Mouse (Mus musculus) adrenal gland, postnatal 10 days (tissue): ENCODE data around the gene Trappc2. TPM values are rescaled to one million over a fixed set of nuclear protein-coding genes. Genes with fewer than 3 reads are reported as not detected.

Experiments
- DNase-seq: peaks from one replicate; pipeline ENCODE4 v3.0.0; 2021; ENCODE audit warnings: mixed read lengths
- long read RNA-seq, 2 experiments: library from polyadenylated mRNA; stranded (forward); transcript quantifications; one replicate each; pipeline ENCODE4 v2.0.0; 2021
- total RNA-seq, 2 experiments: library from RNA; stranded (reverse); gene quantifications; 2 replicates each; pipeline ENCODE4 v1.2.3; 2021

Trappc2 gene
- 10 to 100 TPM; 17.1 to 19.0 TPM for total RNA-seq
- long read RNA-seq, experiment 1, transcript Trappc2-203 (5 exons, 1,613 nt): major isoform, 24 of 27 reads
- long read RNA-seq, experiment 1, partial matches to known transcripts: 0 of 27 reads
- long read RNA-seq, experiment 1, other reads (novel, unspliced or antisense): 2 of 27 reads
- long read RNA-seq, experiment 2, transcript Trappc2-203 (5 exons, 1,613 nt): major isoform, 15 of 16 reads
- long read RNA-seq, experiment 2, partial matches to known transcripts: 0 of 16 reads
- long read RNA-seq, experiment 2, other reads (novel, unspliced or antisense): 0 of 16 reads

GRCm38 (mm10) chrX:166440036-166440615, at the start of gene Trappc2:
Gene Trappc2 (plus strand): TSS chrX:166440574.
- DNase-seq: no peak

GRCm38 (mm10) chrX:166393753-166394152, 46.6 kb upstream of the Trappc2 start:
- no peak for DNase-seq

GRCm38 (mm10) chrX:166407865-166408264, 32.5 kb upstream of the Trappc2 start:
- DNase-seq: no peak

GRCm38 (mm10) chrX:166416196-166416595, 24.2 kb upstream of the Trappc2 start:
- peak; percentile 25 for DNase-seq

GRCm38 (mm10) chrX:166434812-166435211, 5.6 kb upstream of the Trappc2 start:
- DNase-seq: no peak

- DNase-seq: peak; percentile 91
Observed at GRCm38 (mm10) chrX:166440616-166441063, 266 bp downstream of the Trappc2 start, which contains the start of gene Ofd1. Gene Ofd1 (minus strand): TSS chrX:166440704.

- no peak for DNase-seq
Observed at GRCm38 (mm10) chrX:166444552-166444951, 4.2 kb downstream of the Trappc2 start.

GRCm38 (mm10) chrX:166453532-166453931, 13.2 kb downstream of the Trappc2 start:
- no peak for DNase-seq

GRCm38 (mm10) chrX:166454331-166454730, 14.0 kb downstream of the Trappc2 start:
- no peak for DNase-seq

- no peak for DNase-seq
Observed at GRCm38 (mm10) chrX:166455525-166455924, 15.2 kb downstream of the Trappc2 start.

GRCm38 (mm10) chrX:166468321-166468720, 27.9 kb downstream of the Trappc2 start:
- no peak for DNase-seq

GRCm38 (mm10) chrX:166472612-166473011, 32.2 kb downstream of the Trappc2 start:
- DNase-seq: no peak

- DNase-seq: peak; percentile 9
Observed at GRCm38 (mm10) chrX:166477393-166477792, 37.0 kb downstream of the Trappc2 start.

GRCm38 (mm10) chrX:166478631-166479364, 38.4 kb downstream of the Trappc2 start:
- peak; percentile 49 for DNase-seq

GRCm38 (mm10) chrX:166479365-166479983, 39.1 kb downstream of the Trappc2 start, which contains the start of gene Rab9:
Gene Rab9 (minus strand): TSS chrX:166479867.
- DNase-seq: peak; percentile 95

GRCm38 (mm10) chrX:166495052-166495451, 54.7 kb downstream of the Trappc2 start:
- DNase-seq: no peak

GRCm38 (mm10) chrX:166497771-166498170, 57.4 kb downstream of the Trappc2 start:
- no peak for DNase-seq

- DNase-seq: no peak
Observed at GRCm38 (mm10) chrX:166499496-166500190, 59.3 kb downstream of the Trappc2 start.
